8 mouse cellular contexts compared by ENCODE assay signal in genomic region chr11:61564566-61564965, GRCm38 (mm10). TPM values are rescaled to one million over a fixed set of nuclear protein-coding genes. Genes with fewer than 3 reads are reported as not detected.
DNase-seq lines count a peak whose midpoint lies in the region; ATAC-seq and TF ChIP-seq lines count a peak whose summit lies in the region.
"Had no signal": no experiment of that assay in that cellular context is flagged by ENCODE, and none has a peak within 500 bp of the region (broad histone marks: within the 10 kb centered on the region; RNA-seq: fewer than 3 reads in every experiment).

No protein-coding gene starts in this region.

- no peak for TF ChIP-seq POLR2A in bone marrow macrophage, adult 2 months (IDR thresholded peaks at IDR 0.05; ENCODE audit: borderline replicate concordance, low read depth, low read length)
- TF ChIP-seq POLR2A in embryonic fibroblast, embryonic 13.5 days (IDR thresholded peaks at IDR 0.05; ENCODE audit: low read depth, low read length), result no peak

- no peaks in the 10 kb centered on the region for H3K4me1 ChIP-seq in midbrain, embryonic 11.5 days (ENCODE audit: control insufficient read depth, insufficient read depth, low read length)
- H3K4me1 ChIP-seq in midbrain, embryonic 15.5 days, result no peaks in the 10 kb centered on the region; the same call in 1 of the 2 replicates
- peaks cover 49% of the 10 kb centered on the region for H3K4me1 ChIP-seq in bone marrow macrophage, adult 2 months (ENCODE audit: control insufficient read depth, insufficient read depth, low read length)
- H3K4me1 ChIP-seq in embryonic fibroblast, embryonic 13.5 days (ENCODE audit: control insufficient read depth, insufficient read depth, low read length), result peaks cover 26% of the 10 kb centered on the region
- peaks cover 6% of the 10 kb centered on the region; the same call in 1 of the 2 replicates for H3K4me1 ChIP-seq in forebrain, embryonic 12.5 days

- H3K4me3 ChIP-seq in midbrain, embryonic 11.5 days (ENCODE audit: low read depth, low read length), result no peak overlapping the region
- no peak overlapping the region for H3K4me3 ChIP-seq in midbrain, embryonic 15.5 days
- H3K4me3 ChIP-seq in bone marrow macrophage, adult 2 months (ENCODE audit: insufficient read depth, low read length), result 0 out of 2 replicates have a peak overlapping the region, but pooled peaks have one; percentile 22
- H3K4me3 ChIP-seq in embryonic fibroblast, embryonic 13.5 days (ENCODE audit: insufficient read depth, low read length), result no peak overlapping the region
- H3K4me3 ChIP-seq in forebrain, embryonic 12.5 days (replicated peaks), result no peak overlapping the region
- H3K4me3 ChIP-seq: limb, embryonic 12.5 days had no signal

- DNase-seq in midbrain, embryonic 11.5 days (ENCODE audit: low spot score, missing footprints), result peak; percentile 51
- DNase-seq in lung, adult 18-20 months, result peak; percentile 73 to 84
- no peak for DNase-seq in right cerebral cortex, adult 18-20 months

- no peak overlapping the region for H3K9ac ChIP-seq in midbrain, embryonic 11.5 days (ENCODE audit: low read length)
- H3K9ac ChIP-seq in midbrain, embryonic 15.5 days, result no peak overlapping the region
- H3K9ac ChIP-seq in forebrain, embryonic 12.5 days, result no peak overlapping the region
- H3K9ac ChIP-seq: limb, embryonic 12.5 days had no signal

- H3K9me3 ChIP-seq in midbrain, embryonic 11.5 days (ENCODE audit: control insufficient read depth, low read length), result no peaks in the 10 kb centered on the region
- no peaks in the 10 kb centered on the region for H3K9me3 ChIP-seq in midbrain, embryonic 15.5 days
- no peaks in the 10 kb centered on the region for H3K9me3 ChIP-seq in forebrain, embryonic 12.5 days
- H3K9me3 ChIP-seq: limb, embryonic 12.5 days had no signal

- 90% methylated on average over 2 of the region's 2 CpGs for WGBS in midbrain, embryonic 11.5 days
- 94% methylated on average over 2 of the region's 2 CpGs for WGBS in midbrain, embryonic 15.5 days
- WGBS in forebrain, embryonic 12.5 days, result 98% methylated on average over 2 of the region's 2 CpGs

- H3K4me2 ChIP-seq in midbrain, embryonic 11.5 days, result no peak overlapping the region
- no peak overlapping the region for H3K4me2 ChIP-seq in midbrain, embryonic 15.5 days
- H3K4me2 ChIP-seq in forebrain, embryonic 12.5 days, result no peak overlapping the region
- H3K4me2 ChIP-seq: limb, embryonic 12.5 days had no signal

- ATAC-seq in midbrain, embryonic 11.5 days (ENCODE audit: low FRiP score), result no peak
- no peak for ATAC-seq in midbrain, embryonic 15.5 days (replicated peaks)
- no peak for ATAC-seq in forebrain, embryonic 12.5 days (ENCODE audit: low FRiP score)

- TF ChIP-seq CTCF in bone marrow macrophage, adult 2 months (IDR thresholded peaks at IDR 0.05; ENCODE audit: low read depth, low read length), result no peak
- no peak for TF ChIP-seq CTCF in embryonic fibroblast, embryonic 13.5 days (IDR thresholded peaks at IDR 0.05; ENCODE audit: borderline replicate concordance, insufficient read depth, low read length)

- no peaks in the 10 kb centered on the region for H3K27me3 ChIP-seq in midbrain, embryonic 11.5 days (ENCODE audit: control insufficient read depth, insufficient read depth, low read length)
- no peaks in the 10 kb centered on the region for H3K27me3 ChIP-seq in midbrain, embryonic 15.5 days (replicated peaks)
- H3K27me3 ChIP-seq in forebrain, embryonic 12.5 days, result no peaks in the 10 kb centered on the region
- H3K27me3 ChIP-seq: limb, embryonic 12.5 days had no signal

- H3K36me3 ChIP-seq in midbrain, embryonic 11.5 days (ENCODE audit: control insufficient read depth, insufficient read depth, low read length), result no peaks in the 10 kb centered on the region
- H3K36me3 ChIP-seq in midbrain, embryonic 15.5 days (replicated peaks), result no peaks in the 10 kb centered on the region
- H3K36me3 ChIP-seq in forebrain, embryonic 12.5 days (replicated peaks), result 0 out of 2 replicates have a peak, but pooled peaks cover 1% of the 10 kb centered on the region
- H3K36me3 ChIP-seq: limb, embryonic 12.5 days had no signal

- H3K27ac ChIP-seq in midbrain, embryonic 11.5 days (ENCODE audit: low read depth, low read length), result no peak overlapping the region
- H3K27ac ChIP-seq in midbrain, embryonic 15.5 days, result no peak overlapping the region
- peak overlapping the region; percentile 90 for H3K27ac ChIP-seq in bone marrow macrophage, adult 2 months (ENCODE audit: insufficient read depth, low read depth, low read length)
- peak overlapping the region; percentile 87 for H3K27ac ChIP-seq in embryonic fibroblast, embryonic 13.5 days (ENCODE audit: insufficient read depth, low read length)
- no peak overlapping the region for H3K27ac ChIP-seq in forebrain, embryonic 12.5 days
- H3K27ac ChIP-seq: limb, embryonic 12.5 days had no signal

RNA-seq across cellular contexts. Expression of gene Epn2, which starts 14.9 kb away (rescaled TPM):
- polyA plus RNA-seq in midbrain, embryonic 11.5 days (2014; fragmentation: Nextera tagmentation; extraction: Ambion mirVana), result 28.5 and 29.9 TPM in 2 replicates
- polyA plus RNA-seq in midbrain, embryonic 15.5 days (2015; fragmentation: Nextera tagmentation; extraction: Ambion mirVana), result 76.2 and 78.3 TPM in 2 replicates
- polyA plus RNA-seq in bone marrow macrophage, adult 2 months (2012; ENCODE audit: insufficient read depth, insufficient read length, missing spikeins), result 3.1 and 3.2 TPM in 2 replicates
- 34.8 and 35.6 TPM in 2 replicates for polyA plus RNA-seq in embryonic fibroblast, embryonic 13.5 days (2011; ENCODE audit: insufficient read length, low read depth, missing spikeins)
- polyA plus RNA-seq in forebrain, embryonic 12.5 days (2016; fragmentation: Nextera tagmentation; extraction: Ambion mirVana), result 35.5 and 37.8 TPM in 2 replicates

RNA-seq across cellular contexts. Expression of gene B9d1, which starts 59.6 kb away (rescaled TPM):
- 35.1 and 39.6 TPM in 2 replicates for polyA plus RNA-seq in midbrain, embryonic 11.5 days (2014; fragmentation: Nextera tagmentation; extraction: Ambion mirVana)
- polyA plus RNA-seq in midbrain, embryonic 15.5 days (2015; fragmentation: Nextera tagmentation; extraction: Ambion mirVana), result 34.9 and 38.9 TPM in 2 replicates
- 2.8 TPM in 1 of 2 replicates, not detected in the other for polyA plus RNA-seq in bone marrow macrophage, adult 2 months (2012; ENCODE audit: insufficient read depth, insufficient read length, missing spikeins)
- polyA plus RNA-seq in embryonic fibroblast, embryonic 13.5 days (2011; ENCODE audit: insufficient read length, low read depth, missing spikeins), result 18.4 and 23.8 TPM in 2 replicates
- 34.6 and 35.6 TPM in 2 replicates for polyA plus RNA-seq in forebrain, embryonic 12.5 days (2016; fragmentation: Nextera tagmentation; extraction: Ambion mirVana)

Comparison
In these comparisons a context has a peak if more than half of its experiments do, and no peak if none do; other contexts are left out.
1. H3K27ac ChIP-seq: peak in bone marrow macrophage, adult 2 months (single experiment) and embryonic fibroblast, embryonic 13.5 days (single experiment); none in midbrain, embryonic 11.5 days (single experiment), midbrain, embryonic 15.5 days (single experiment) and forebrain, embryonic 12.5 days (single experiment).